Mouse (Mus musculus): Measurements from ENCODE around the gene Polr2m. TPM values are rescaled to one million over a fixed set of nuclear protein-coding genes. Genes with fewer than 3 reads are reported as not detected.

The Polr2m gene
- polyA plus RNA-seq, 1 experiment from 2014 or later: 96.5 TPM

- ATAC-seq (ENCODE audit: low read depth): no peak
- 55% methylated on average over 10 of the region's 10 CpGs for WGBS (ENCODE audit: insufficient replicate concordance)
These were observed 27.2 kb upstream of the Polr2m start for GRCm38 (mm10) chr9:71512899-71513298.

GRCm38 (mm10) chr9:71498391-71499182, 12.9 kb upstream of the Polr2m start:
- Histone ChIP-seq H3K27me3 (ENCODE audit: control insufficient read depth, insufficient read depth, low read depth, low read length) (no peaks in the 10 kb centered on the region), H3K4me1 (ENCODE audit: control insufficient read depth, low read depth, low read length) (no peaks in the 10 kb centered on the region), H3K27ac (ENCODE audit: low read length) (no peak overlapping the region), H3K4me2 (ENCODE audit: low read depth, low read length) (no peak overlapping the region), H3K9me3 (replicated peaks; ENCODE audit: control insufficient read depth, low read length) (no peaks in the 10 kb centered on the region), H3K36me3 (ENCODE audit: control insufficient read depth, insufficient read depth) (no peaks in the 10 kb centered on the region), H3K9ac (ENCODE audit: low read depth, low read length) (no peak overlapping the region), H3K4me3 (ENCODE audit: low read depth, low read length) (no peak overlapping the region)
- ATAC-seq (ENCODE audit: low read depth): no peak
- WGBS (ENCODE audit: insufficient replicate concordance): 50% methylated on average over 10 of the region's 10 CpGs

More at GRCm38 (mm10) chr9:71512899-71513298, 27.2 kb upstream of the Polr2m start:
- H3K27me3 ChIP-seq (ENCODE audit: control insufficient read depth, insufficient read depth, low read depth, low read length): no peaks in the 10 kb centered on the region
- H3K27ac ChIP-seq (ENCODE audit: low read length): no peak overlapping the region
- no peak overlapping the region for H3K4me3 ChIP-seq (ENCODE audit: low read depth, low read length)
- H3K36me3 ChIP-seq (ENCODE audit: control insufficient read depth, insufficient read depth): no peaks in the 10 kb centered on the region
- H3K4me1 ChIP-seq (ENCODE audit: control insufficient read depth, low read depth, low read length): no peaks in the 10 kb centered on the region
- H3K4me2 ChIP-seq (ENCODE audit: low read depth, low read length): no peak overlapping the region
- H3K9ac ChIP-seq (ENCODE audit: low read depth, low read length): no peak overlapping the region
- H3K9me3 ChIP-seq (replicated peaks; ENCODE audit: control insufficient read depth, low read length): no peaks in the 10 kb centered on the region

GRCm38 (mm10) chr9:71496637-71497036, 10.9 kb upstream of the Polr2m start:
- 26% methylated on average over 2 of the region's 2 CpGs for WGBS (ENCODE audit: insufficient replicate concordance)
- Histone ChIP-seq H3K27ac (ENCODE audit: low read length) (no peak overlapping the region), H3K9ac (ENCODE audit: low read depth, low read length) (no peak overlapping the region), H3K4me3 (ENCODE audit: low read depth, low read length) (no peak overlapping the region), H3K27me3 (ENCODE audit: control insufficient read depth, insufficient read depth, low read depth, low read length) (no peaks in the 10 kb centered on the region), H3K4me2 (ENCODE audit: low read depth, low read length) (no peak overlapping the region), H3K36me3 (ENCODE audit: control insufficient read depth, insufficient read depth) (no peaks in the 10 kb centered on the region), H3K9me3 (replicated peaks; ENCODE audit: control insufficient read depth, low read length) (no peaks in the 10 kb centered on the region), H3K4me1 (ENCODE audit: control insufficient read depth, low read depth, low read length) (no peaks in the 10 kb centered on the region)
- ATAC-seq (ENCODE audit: low read depth): no peak

GRCm38 (mm10) chr9:71493771-71494170, 8.0 kb upstream of the Polr2m start:
- WGBS (ENCODE audit: insufficient replicate concordance): 68% methylated on average over 5 of the region's 5 CpGs
- no peak for ATAC-seq (ENCODE audit: low read depth)
- Histone ChIP-seq H3K36me3 (ENCODE audit: control insufficient read depth, insufficient read depth) (no peaks in the 10 kb centered on the region), H3K9me3 (replicated peaks; ENCODE audit: control insufficient read depth, low read length) (no peaks in the 10 kb centered on the region), H3K4me3 (ENCODE audit: low read depth, low read length) (no peak overlapping the region), H3K4me1 (ENCODE audit: control insufficient read depth, low read depth, low read length) (no peaks in the 10 kb centered on the region), H3K27me3 (ENCODE audit: control insufficient read depth, insufficient read depth, low read depth, low read length) (no peaks in the 10 kb centered on the region), H3K9ac (ENCODE audit: low read depth, low read length) (no peak overlapping the region), H3K4me2 (ENCODE audit: low read depth, low read length) (no peak overlapping the region), H3K27ac (ENCODE audit: low read length) (no peak overlapping the region)

GRCm38 (mm10) chr9:71492296-71493025, 6.7 kb upstream of the Polr2m start:
- H3K4me3 ChIP-seq (ENCODE audit: low read depth, low read length): no peak overlapping the region
- ATAC-seq (ENCODE audit: low read depth): no peak
- 64% methylated on average over 15 of the region's 15 CpGs for WGBS (ENCODE audit: insufficient replicate concordance)
- no peaks in the 10 kb centered on the region for H3K36me3 ChIP-seq (ENCODE audit: control insufficient read depth, insufficient read depth)
- H3K4me1 ChIP-seq (ENCODE audit: control insufficient read depth, low read depth, low read length): no peaks in the 10 kb centered on the region
- H3K27me3 ChIP-seq (ENCODE audit: control insufficient read depth, insufficient read depth, low read depth, low read length): no peaks in the 10 kb centered on the region; the same call in 1 of the 2 replicates
- H3K27ac ChIP-seq (ENCODE audit: low read length): no peak overlapping the region
- H3K9ac ChIP-seq (ENCODE audit: low read depth, low read length): no peak overlapping the region
- no peak overlapping the region for H3K4me2 ChIP-seq (ENCODE audit: low read depth, low read length)
- no peaks in the 10 kb centered on the region for H3K9me3 ChIP-seq (replicated peaks; ENCODE audit: control insufficient read depth, low read length)

DNA sequence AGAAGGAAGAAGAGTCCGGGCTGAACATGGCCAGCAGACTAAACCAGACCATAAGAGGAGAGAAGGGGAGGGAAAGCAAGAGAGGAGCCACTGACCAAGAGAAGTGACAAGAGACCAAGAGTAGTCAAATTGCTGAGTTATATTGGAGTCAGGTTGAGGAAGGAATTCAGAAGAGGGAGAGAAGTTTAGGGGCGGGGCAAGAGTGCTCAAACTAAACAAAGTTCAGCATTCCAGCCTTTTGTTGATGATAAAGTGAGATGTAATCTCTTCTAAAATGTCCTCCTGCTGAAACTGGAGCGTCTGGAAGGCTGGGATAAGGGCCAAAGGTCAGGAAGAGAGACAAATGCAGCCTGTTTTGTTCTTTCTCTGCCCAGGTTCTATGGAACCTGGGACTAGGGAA, 4.3 kb upstream of the Polr2m start:
- Histone ChIP-seq H3K27me3 (ENCODE audit: control insufficient read depth, insufficient read depth, low read depth, low read length) (no peaks in the 10 kb centered on the region; the same call in 1 of the 2 replicates), H3K9me3 (replicated peaks; ENCODE audit: control insufficient read depth, low read length) (no peaks in the 10 kb centered on the region), H3K36me3 (ENCODE audit: control insufficient read depth, insufficient read depth) (no peaks in the 10 kb centered on the region), H3K4me3 (ENCODE audit: low read depth, low read length) (no peak overlapping the region), H3K4me1 (ENCODE audit: control insufficient read depth, low read depth, low read length) (no peaks in the 10 kb centered on the region; the same call in 1 of the 2 replicates), H3K9ac (ENCODE audit: low read depth, low read length) (no peak overlapping the region), H3K4me2 (ENCODE audit: low read depth, low read length) (no peak overlapping the region), H3K27ac (ENCODE audit: low read length) (no peak overlapping the region)
- no peak for ATAC-seq (ENCODE audit: low read depth)
- 44% methylated on average over 3 of the region's 3 CpGs for WGBS (ENCODE audit: insufficient replicate concordance)

GRCm38 (mm10) chr9:71486127-71486526, 392 bp upstream of the Polr2m start:
- WGBS (ENCODE audit: insufficient replicate concordance): 41% methylated on average over 7 of the region's 7 CpGs
- Histone ChIP-seq H3K9me3 (replicated peaks; ENCODE audit: control insufficient read depth, low read length) (no peaks in the 10 kb centered on the region), H3K36me3 (ENCODE audit: control insufficient read depth, insufficient read depth) (peaks cover 22% of the 10 kb centered on the region), H3K4me2 (ENCODE audit: low read depth, low read length) (peak overlapping the region; percentile 77), H3K9ac (ENCODE audit: low read depth, low read length) (peak overlapping the region; percentile 94; the same call in 1 of the 2 replicates), H3K4me3 (ENCODE audit: low read depth, low read length) (peak overlapping the region; percentile 98), H3K27ac (ENCODE audit: low read length) (no peak overlapping the region), H3K27me3 (ENCODE audit: control insufficient read depth, insufficient read depth, low read depth, low read length) (no peaks in the 10 kb centered on the region; the same call in 1 of the 2 replicates), H3K4me1 (ENCODE audit: control insufficient read depth, low read depth, low read length) (peaks cover 2% of the 10 kb centered on the region)
- ATAC-seq (ENCODE audit: low read depth): no peak

- peak overlapping the region; percentile 98 for H3K4me3 ChIP-seq (ENCODE audit: low read depth, low read length)
- peaks cover 5% of the 10 kb centered on the region for H3K4me1 ChIP-seq (ENCODE audit: control insufficient read depth, low read depth, low read length)
- H3K27me3 ChIP-seq (ENCODE audit: control insufficient read depth, insufficient read depth, low read depth, low read length): no peaks in the 10 kb centered on the region; the same call in 1 of the 2 replicates
- 2% methylated on average over 14 of the region's 14 CpGs for WGBS (ENCODE audit: insufficient replicate concordance)
- H3K27ac ChIP-seq (ENCODE audit: low read length): peak overlapping the region; percentile 86
- ATAC-seq (ENCODE audit: low read depth): no peak
- H3K9me3 ChIP-seq (replicated peaks; ENCODE audit: control insufficient read depth, low read length): no peaks in the 10 kb centered on the region
- H3K36me3 ChIP-seq (ENCODE audit: control insufficient read depth, insufficient read depth): peaks cover 31% of the 10 kb centered on the region
- H3K9ac ChIP-seq (ENCODE audit: low read depth, low read length): peak overlapping the region; percentile 94
- H3K4me2 ChIP-seq (ENCODE audit: low read depth, low read length): peak overlapping the region; percentile 77
These were observed 762 bp downstream of the Polr2m start for GRCm38 (mm10) chr9:71484871-71485474.

All from liver, embryonic 16.5 days (tissue).